Mouse (Mus musculus): ENCODE data around the gene Zfp598. TPM values are rescaled to one million over a fixed set of nuclear protein-coding genes. Genes with fewer than 3 reads are reported as not detected.
A peak's percentile ranks its signal among the peaks of the same experiment; 100 is the strongest.

The Zfp598 gene
- total and polyA plus RNA-seq, 3 experiments = 22.1 to 54.0 (median 31.8) TPM

DNA sequence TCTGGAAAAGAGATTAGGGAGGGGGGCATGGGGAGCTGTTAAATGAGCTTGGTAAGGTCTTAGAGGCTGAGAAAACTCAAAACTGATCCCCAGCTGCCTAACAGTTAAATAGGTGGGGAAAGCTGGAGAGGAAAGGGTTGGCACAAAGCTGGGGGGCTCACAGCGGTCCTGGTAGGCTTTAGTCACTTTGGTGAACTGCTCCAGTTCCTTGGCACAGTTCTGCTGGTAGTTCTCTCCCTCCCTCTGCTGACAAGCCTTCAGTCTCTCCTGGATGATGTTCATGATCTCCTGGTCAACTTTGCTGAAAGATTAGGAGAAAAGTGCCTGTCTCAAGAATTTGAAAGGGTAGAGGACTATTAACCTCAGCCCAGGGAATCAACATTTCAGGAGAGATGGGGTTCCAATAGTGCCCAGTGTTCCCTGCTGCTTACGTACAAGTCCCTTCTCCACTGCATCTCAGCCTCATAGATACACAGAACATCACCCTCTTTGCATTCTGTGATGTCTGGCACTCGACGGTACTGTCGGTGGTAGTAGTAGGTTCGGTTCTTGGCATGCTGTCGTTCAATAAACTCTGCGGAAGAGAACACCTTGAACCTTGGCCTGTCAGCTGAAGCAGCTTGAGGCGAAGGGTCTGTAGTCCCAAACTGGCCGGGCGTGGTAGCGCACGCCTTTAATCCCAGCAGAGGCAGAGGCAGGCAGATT lies 52.9 kb downstream of the Zfp598 start:
- Histone ChIP-seq H3K9ac (ENCODE audit: insufficient read depth, low read depth) (peak overlapping the region; percentile 75), H3K27me3 (replicated peaks) (no peaks in the 10 kb centered on the region), H3K36me3 (replicated peaks in 1 of 2; ENCODE audit: control insufficient read depth in 1 of 2, insufficient read depth in 1 of 2, low read length in 1 of 2) (peaks cover 29 to 34% of the 10 kb centered on the region in 2 experiments), H3K9me3 (replicated peaks; ENCODE audit: low read length) (no peaks in the 10 kb centered on the region), H3K79me2 (replicated peaks; ENCODE audit: control insufficient read depth, extremely low read depth, insufficient read depth, poor library complexity, severe bottlenecking) (peaks cover 47% of the 10 kb centered on the region), H3K27ac (ENCODE audit: insufficient read depth, low read depth) (peak overlapping the region; percentile 2; the same call in 1 of the 2 replicates), H3K4me3 (replicated peaks in 1 of 3; ENCODE audit: low read depth in 2 of 3, low read length in 2 of 3, poor library complexity in 1 of 3) (peak overlapping the region; percentile 20 to 64 (median 28)), H3K4me1 (ENCODE audit: control insufficient read depth in 1 of 2, insufficient read depth in 2 of 2) (peaks cover 5 to 28% of the 10 kb centered on the region in 2 experiments; a peak in 3 of 4 replicates), H3K4me2 (ENCODE audit: insufficient read depth, low read depth, poor library complexity, severe bottlenecking) (peak overlapping the region; percentile 98)
- dilution Hi-C loops (cut with MboI; ENCODE audit: extremely low pct_ligation_motif_present, extremely low pct_unique_long_range_greater_than_20kb, low sequenced_read_pairs) (no loop called here), in situ Hi-C loops (cut with MboI; ENCODE audit: low pct_ligation_motif_present, low pct_unique_long_range_greater_than_20kb, low sequenced_read_pairs) (no loop called here)
- TF ChIP-seq ZMIZ1 (IDR thresholded peaks at IDR 0.05; ENCODE audit: low read depth, low read length) (peak; percentile 83; the same call in 1 of the 2 replicates), CHD2 (IDR thresholded peaks at IDR 0.05; ENCODE audit: low read length) (peak; percentile 20; the same call in 1 of the 2 replicates), CHD1 (IDR thresholded peaks at IDR 0.05; ENCODE audit: low read depth, low read length) (peak; percentile 66; the same call in 1 of the 2 replicates), POLR2A (IDR thresholded peaks at IDR 0.05; ENCODE audit: low read depth, low read length) (peak; percentile 63), MAX (IDR thresholded peaks at IDR 0.05; ENCODE audit: low read length) (no peak), PAX5 (IDR thresholded peaks at IDR 0.05; ENCODE audit: low read length) (no peak), MYC (IDR thresholded peaks at IDR 0.05; ENCODE audit: low read depth, low read length) (no peak), NRF1 (IDR thresholded peaks at IDR 0.05; ENCODE audit: low read depth, low read length) (0 out of 2 replicates have a peak, but pooled peaks have one; percentile 10), SIN3A (IDR thresholded peaks at IDR 0.05; ENCODE audit: low read length) (no peak), CTCF (conservative IDR thresholded peaks at IDR 0.05 in 1 of 2, IDR thresholded peaks at IDR 0.05 in 1 of 2; ENCODE audit: low read depth in 2 of 2, low read length in 2 of 2) (no peak), MAZ (IDR thresholded peaks at IDR 0.05; ENCODE audit: low read depth, low read length) (0 out of 2 replicates have a peak, but pooled peaks have one; percentile 31), E2F4 (IDR thresholded peaks at IDR 0.05; ENCODE audit: insufficient replicate concordance, low read depth, low read length) (no peak), TCF12 (IDR thresholded peaks at IDR 0.05; ENCODE audit: low read depth, low read length) (no peak), POLR2AphosphoS2 (IDR thresholded peaks at IDR 0.05; ENCODE audit: low read depth, low read length) (peak; percentile 98)
- DNase-seq (ENCODE audit: extremely low read depth) = peak; percentile 54

DNA sequence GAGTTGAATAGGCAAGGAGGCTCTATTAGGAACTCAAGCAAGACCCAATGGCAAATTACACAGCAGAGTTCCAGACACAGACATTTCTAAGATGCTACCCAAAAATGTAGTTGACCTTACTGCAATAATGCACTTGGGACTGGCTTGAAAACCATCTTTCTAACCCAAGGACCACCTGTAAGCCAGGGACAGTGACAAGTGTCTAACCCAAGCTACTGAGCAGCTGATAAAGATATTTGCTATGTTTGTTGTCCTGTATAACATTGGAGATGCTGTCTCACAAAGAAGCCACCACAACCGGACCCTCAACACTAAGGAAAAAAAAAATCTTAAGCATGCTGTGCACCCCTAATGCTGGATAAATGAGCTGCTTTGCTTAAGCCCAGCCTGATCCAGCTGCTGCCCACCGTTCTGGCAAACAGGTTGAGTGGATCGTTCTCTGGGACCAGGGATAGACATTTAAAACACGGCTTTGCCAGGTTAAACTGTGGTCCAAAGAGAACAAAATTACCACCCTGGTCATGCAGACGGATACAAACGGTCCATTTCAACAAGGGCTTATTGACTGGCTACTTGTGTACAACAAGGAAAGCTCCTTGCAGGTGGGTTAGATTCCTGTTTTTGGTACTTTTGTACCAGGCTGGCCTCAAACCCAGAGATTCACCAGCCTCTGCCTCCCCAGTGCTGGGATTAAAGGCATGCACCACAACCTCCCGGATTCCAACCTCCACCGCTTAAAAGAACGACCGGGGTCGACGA lies 53.8 kb downstream of the Zfp598 start:
- dilution Hi-C loops (cut with MboI; ENCODE audit: extremely low pct_ligation_motif_present, extremely low pct_unique_long_range_greater_than_20kb, low sequenced_read_pairs) = no loop called here
- Histone ChIP-seq H3K27ac (ENCODE audit: insufficient read depth, low read depth) (peak overlapping the region; percentile 56), H3K27me3 (replicated peaks) (no peaks in the 10 kb centered on the region), H3K9ac (ENCODE audit: insufficient read depth, low read depth) (peak overlapping the region; percentile 90), H3K9me3 (replicated peaks; ENCODE audit: low read length) (no peaks in the 10 kb centered on the region), H3K4me2 (ENCODE audit: insufficient read depth, low read depth, poor library complexity, severe bottlenecking) (peak overlapping the region; percentile 98), H3K79me2 (replicated peaks; ENCODE audit: control insufficient read depth, extremely low read depth, insufficient read depth, poor library complexity, severe bottlenecking) (peaks cover 47% of the 10 kb centered on the region), H3K36me3 (replicated peaks in 1 of 2; ENCODE audit: control insufficient read depth in 1 of 2, insufficient read depth in 1 of 2, low read length in 1 of 2) (peaks cover 24 to 25% of the 10 kb centered on the region in 2 experiments), H3K4me3 (replicated peaks in 1 of 3; ENCODE audit: low read depth in 2 of 3, low read length in 2 of 3, poor library complexity in 1 of 3) (peak overlapping the region; percentile 66 to 89 (median 89)), H3K4me1 (ENCODE audit: control insufficient read depth in 1 of 2, insufficient read depth in 2 of 2) (peaks cover 5 to 20% of the 10 kb centered on the region in 2 experiments; a peak in 3 of 4 replicates)
- TF ChIP-seq MAX (IDR thresholded peaks at IDR 0.05; ENCODE audit: low read length) = no peak
- TF ChIP-seq SIN3A (IDR thresholded peaks at IDR 0.05; ENCODE audit: low read length) = peak; percentile 25; the same call in 1 of the 2 replicates
- TF ChIP-seq SMC3 (IDR thresholded peaks at IDR 0.05; ENCODE audit: low read depth, low read length) = no peak
- peak; percentile 23; the same call in 1 of the 2 replicates for TF ChIP-seq CHD2 (IDR thresholded peaks at IDR 0.05; ENCODE audit: low read length)
- peak; percentile 5 for TF ChIP-seq POLR2A (IDR thresholded peaks at IDR 0.05; ENCODE audit: low read depth, low read length)
- no peak for TF ChIP-seq CTCF (conservative IDR thresholded peaks at IDR 0.05 in 1 of 2, IDR thresholded peaks at IDR 0.05 in 1 of 2; ENCODE audit: low read depth in 2 of 2, low read length in 2 of 2)
- TF ChIP-seq KAT2A (IDR thresholded peaks at IDR 0.05; ENCODE audit: insufficient replicate concordance, low read length) = no peak
- TF ChIP-seq NELFE (IDR thresholded peaks at IDR 0.05; ENCODE audit: low read depth, low read length) = no peak
- no peak for TF ChIP-seq USF2 (conservative IDR thresholded peaks at IDR 0.05; ENCODE audit: low read depth, low read length)
- TF ChIP-seq MEF2A (IDR thresholded peaks at IDR 0.05; ENCODE audit: borderline replicate concordance, low read depth, low read length) = no peak
- TF ChIP-seq ELF1 (IDR thresholded peaks at IDR 0.05; ENCODE audit: low read depth, low read length) = no peak
- TF ChIP-seq JUN (IDR thresholded peaks at IDR 0.05; ENCODE audit: insufficient read depth, low read depth, low read length) = no peak
- TF ChIP-seq CHD1 (IDR thresholded peaks at IDR 0.05; ENCODE audit: low read depth, low read length) = no peak
- TF ChIP-seq USF1 (IDR thresholded peaks at IDR 0.05; ENCODE audit: low read depth, low read length) = no peak
- no peak for TF ChIP-seq ZKSCAN1 (IDR thresholded peaks at IDR 0.05; ENCODE audit: borderline replicate concordance, low read depth, low read length)
- no peak for TF ChIP-seq EP300 (IDR thresholded peaks at IDR 0.05; ENCODE audit: low read length)
- TF ChIP-seq ETS1 (conservative IDR thresholded peaks at IDR 0.05; ENCODE audit: low read depth, low read length) = no peak
- no peak for TF ChIP-seq RCOR1 (conservative IDR thresholded peaks at IDR 0.05; ENCODE audit: low read depth, low read length)
- TF ChIP-seq POLR2AphosphoS2 (IDR thresholded peaks at IDR 0.05; ENCODE audit: low read depth, low read length) = peak; percentile 62; the same call in 1 of the 2 replicates
- peak; percentile 55 for DNase-seq (ENCODE audit: extremely low read depth)
- in situ Hi-C loops (cut with MboI; ENCODE audit: low pct_ligation_motif_present, low pct_unique_long_range_greater_than_20kb, low sequenced_read_pairs) = no loop called here

All from CH12.LX (cell line).